Mouse (Mus musculus): ENCODE measurements around the gene Styx.
"Not testable (repeated sequence)": the region's sequence is repeated elsewhere in the genome, so short reads cannot be mapped to it uniquely, and the experiment has no call there.

Gene Styx

GRCm38 (mm10) chr14:45364211-45365195, 13.6 kb downstream of the Styx start:
- no peak for DNase-seq (ENCODE audit: extremely low spot score)

- DNase-seq (ENCODE audit: extremely low spot score): no peak
Measured at GRCm38 (mm10) chr14:45365196-45365587, 14.3 kb downstream of the Styx start.

GRCm38 (mm10) chr14:45378771-45379170, 27.9 kb downstream of the Styx start:
- DNase-seq (ENCODE audit: extremely low spot score): no peak

GRCm38 (mm10) chr14:45380756-45381155, 29.9 kb downstream of the Styx start:
- DNase-seq (ENCODE audit: extremely low spot score): no peak

- DNase-seq (ENCODE audit: extremely low spot score): no peak
Measured at GRCm38 (mm10) chr14:45382912-45383311, 32.0 kb downstream of the Styx start.

GRCm38 (mm10) chr14:45385596-45385995, 34.7 kb downstream of the Styx start:
- no peak for DNase-seq (ENCODE audit: extremely low spot score)

- peak; percentile 8 for DNase-seq (ENCODE audit: extremely low spot score)
Measured at GRCm38 (mm10) chr14:45387480-45387879, 36.6 kb downstream of the Styx start.

- peak; percentile 88 for DNase-seq (ENCODE audit: extremely low spot score)
Measured at GRCm38 (mm10) chr14:45388345-45389181, 37.7 kb downstream of the Styx start.

GRCm38 (mm10) chr14:45389194-45389593, 38.3 kb downstream of the Styx start:
- DNase-seq (ENCODE audit: extremely low spot score): no peak

GRCm38 (mm10) chr14:45399836-45400235, 48.9 kb downstream of the Styx start:
- no peak for DNase-seq (ENCODE audit: extremely low spot score)

- DNase-seq (ENCODE audit: extremely low spot score): no peak
Measured at GRCm38 (mm10) chr14:45403651-45404050, 52.8 kb downstream of the Styx start.

- not testable (repeated sequence) for DNase-seq (ENCODE audit: extremely low spot score)
Measured at GRCm38 (mm10) chr14:45404813-45405212, 53.9 kb downstream of the Styx start, which contains the start of gene Gnpnat1. Gnpnat1 (minus strand) TSS chr14:45404913.

- no peak for DNase-seq (ENCODE audit: extremely low spot score)
Measured at GRCm38 (mm10) chr14:45416265-45416664, 65.4 kb downstream of the Styx start.

- no peak for DNase-seq (ENCODE audit: extremely low spot score)
Measured at GRCm38 (mm10) chr14:45418553-45418952, 67.7 kb downstream of the Styx start.

GRCm38 (mm10) chr14:45419323-45419722, 68.4 kb downstream of the Styx start:
- no peak for DNase-seq (ENCODE audit: extremely low spot score)

GRCm38 (mm10) chr14:45422371-45422770, 71.5 kb downstream of the Styx start:
- no peak for DNase-seq (ENCODE audit: extremely low spot score)

GRCm38 (mm10) chr14:45423220-45423619, 72.3 kb downstream of the Styx start:
- DNase-seq (ENCODE audit: extremely low spot score): peak; percentile 62

GRCm38 (mm10) chr14:45430066-45430842, 79.4 kb downstream of the Styx start:
- no peak for DNase-seq (ENCODE audit: extremely low spot score)

GRCm38 (mm10) chr14:45432003-45432402, 81.1 kb downstream of the Styx start:
- DNase-seq (ENCODE audit: extremely low spot score): no peak

GRCm38 (mm10) chr14:45434220-45434619, 83.3 kb downstream of the Styx start:
- DNase-seq (ENCODE audit: extremely low spot score): no peak

GRCm38 (mm10) chr14:45438250-45438930, 87.5 kb downstream of the Styx start:
- no peak for DNase-seq (ENCODE audit: extremely low spot score)
